Mouse (Mus musculus) kidney, embryonic 14.5 days (tissue): ENCODE data around the gene Il17re. TPM values are rescaled to one million over a fixed set of nuclear protein-coding genes. Genes with fewer than 3 reads are reported as not detected.
A peak's percentile ranks its signal among the peaks of the same experiment; 100 is the strongest.

ENCODE experiments used
- ATAC-seq: fragments of 200-750 bp; cut with Nextera tagmentation; 2 replicates; pipeline ENCODE4 v1.8.0; 2017; ENCODE audit warnings: moderate number of reproducible peaks, mild to moderate bottlenecking, moderate TSS enrichment, moderate library complexity; ENCODE audit not compliant: low FRiP score, low TSS enrichment
- H3K27ac ChIP-seq: fragments of 300-500 bp; sonication (generic); 2 replicates; pipeline ENCODE4 v1.5.1; 2014; ENCODE audit warnings: low read depth, mild to moderate bottlenecking, low read length, moderate library complexity, mixed read lengths
- H3K27me3 ChIP-seq: fragments of 300-500 bp; sonication (generic); 2 replicates; pipeline ENCODE4 v1.6.1; 2014; ENCODE audit warnings: mild to moderate bottlenecking, low read length; ENCODE audit not compliant: control insufficient read depth, insufficient read depth
- H3K36me3 ChIP-seq: fragments of 300-500 bp; sonication (generic); 2 replicates; pipeline ENCODE4 v1.6.1; 2014; ENCODE audit warnings: low read length, mixed read lengths; ENCODE audit not compliant: control insufficient read depth, insufficient read depth
- H3K4me1 ChIP-seq: fragments of 300-500 bp; sonication (generic); 2 replicates; pipeline ENCODE4 v1.6.1; 2014; ENCODE audit warnings: low read length, mixed read lengths; ENCODE audit not compliant: control insufficient read depth, insufficient read depth
- H3K4me2 ChIP-seq: fragments of 300-500 bp; sonication (generic); replicated peaks from 2 replicates; pipeline ENCODE4 v1.6.1; 2014; ENCODE audit warnings: low read depth, mild to moderate bottlenecking, low read length
- H3K4me3 ChIP-seq: fragments of 300-500 bp; sonication (generic); 2 replicates; pipeline ENCODE4 v1.5.1; 2014; ENCODE audit warnings: mild to moderate bottlenecking, low read length
- H3K9ac ChIP-seq: fragments of 300-500 bp; sonication (generic); 2 replicates; pipeline ENCODE4 v1.6.1; 2014; ENCODE audit warnings: low read depth, mild to moderate bottlenecking, low read length, moderate library complexity
- H3K9me3 ChIP-seq: fragments of 300-500 bp; sonication (generic); 2 replicates; pipeline ENCODE4 v1.6.1; 2016; ENCODE audit warnings: low read length; ENCODE audit not compliant: control insufficient read depth
- WGBS: fragments of 180-500 bp; shearing (Covaris S2); extraction: QIAGEN DNeasy Blood & Tissue Kit; methylation state at CpG from one replicate; pipeline ENCODE4 v1.1.7; 2014; 5-methylcytosine and 5-hydroxymethylcytosine counted together
- polyA plus RNA-seq: library from polyadenylated mRNA; unstranded; fragments of >200 nt; fragmentation: Nextera tagmentation; extraction: Ambion mirVana; gene quantifications from 2 replicates; pipeline ENCODE4 v1.2.1, GENCODE M21; 2014

Gene Il17re
- polyA plus RNA-seq, 1 experiment from 2014 or later: 6.1 TPM

GRCm38 (mm10) chr6:113455007-113455406 is 3.3 kb upstream of the Il17re start:
- Histone ChIP-seq H3K27me3 (no peaks in the 10 kb centered on the region), H3K4me3 (no peak overlapping the region), H3K9ac (no peak overlapping the region), H3K4me1 (no peaks in the 10 kb centered on the region), H3K27ac (no peak overlapping the region), H3K4me2 (no peak overlapping the region), H3K36me3 (no peaks in the 10 kb centered on the region), H3K9me3 (no peaks in the 10 kb centered on the region)
- WGBS: 48% methylated on average over 5 of the region's 5 CpGs
- no peak for ATAC-seq

- Histone ChIP-seq H3K36me3 (no peaks in the 10 kb centered on the region), H3K4me1 (no peaks in the 10 kb centered on the region), H3K27ac (no peak overlapping the region), H3K4me2 (peak overlapping the region; percentile 0; the same call in 1 of the 2 replicates), H3K4me3 (no peak overlapping the region), H3K9ac (no peak overlapping the region), H3K27me3 (no peaks in the 10 kb centered on the region), H3K9me3 (no peaks in the 10 kb centered on the region)
- ATAC-seq: peak; percentile 77
- 54% methylated on average over 10 of the region's 10 CpGs for WGBS
Measured at GRCm38 (mm10) chr6:113458635-113459034, 351 bp downstream of the Il17re start.

GRCm38 (mm10) chr6:113464040-113464439 is 5.8 kb downstream of the Il17re start:
- 0 out of 2 replicates have a peak, but pooled peaks cover 3% of the 10 kb centered on the region for H3K4me1 ChIP-seq
- H3K9me3 ChIP-seq: no peaks in the 10 kb centered on the region
- H3K4me3 ChIP-seq: no peak overlapping the region
- no peak overlapping the region for H3K4me2 ChIP-seq
- H3K27me3 ChIP-seq: no peaks in the 10 kb centered on the region
- no peak overlapping the region for H3K27ac ChIP-seq
- no peak for ATAC-seq
- H3K9ac ChIP-seq: no peak overlapping the region
- no peaks in the 10 kb centered on the region for H3K36me3 ChIP-seq
- 77% methylated on average over 7 of the region's 7 CpGs for WGBS

DNA sequence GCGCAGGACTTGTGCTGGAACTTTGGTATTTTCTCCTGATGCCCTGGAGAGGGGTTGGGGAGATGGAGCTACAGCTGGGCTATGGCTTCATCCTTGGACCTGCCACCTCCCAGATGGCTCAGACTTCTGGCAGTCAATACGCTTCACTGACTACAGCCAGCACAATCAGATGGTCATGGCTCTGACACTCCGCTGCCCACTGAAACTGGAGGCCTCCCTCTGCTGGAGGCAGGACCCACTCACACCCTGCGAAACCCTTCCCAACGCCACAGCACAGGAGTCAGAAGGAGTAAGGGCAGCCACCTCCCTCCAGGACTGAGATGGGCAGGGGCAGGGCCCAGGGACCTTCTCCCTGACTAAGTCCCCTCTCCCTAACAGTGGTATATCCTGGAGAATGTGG is 7.3 kb downstream of the Il17re start:
- no peak overlapping the region for H3K4me3 ChIP-seq
- no peak overlapping the region for H3K27ac ChIP-seq
- H3K9ac ChIP-seq: no peak overlapping the region
- H3K27me3 ChIP-seq: peaks cover 8% of the 10 kb centered on the region; the same call in 1 of the 2 replicates
- H3K4me2 ChIP-seq: no peak overlapping the region
- WGBS: 31% methylated on average over 5 of the region's 5 CpGs
- H3K9me3 ChIP-seq: no peaks in the 10 kb centered on the region
- peak; percentile 55 for ATAC-seq
- no peaks in the 10 kb centered on the region for H3K36me3 ChIP-seq
- peaks cover 9% of the 10 kb centered on the region; the same call in 1 of the 2 replicates for H3K4me1 ChIP-seq

GRCm38 (mm10) chr6:113468512-113468911 is 10.2 kb downstream of the Il17re start:
- WGBS: 75% methylated on average over 3 of the region's 3 CpGs
- peaks cover 20% of the 10 kb centered on the region; the same call in 1 of the 2 replicates for H3K4me1 ChIP-seq
- H3K27me3 ChIP-seq: peaks cover 8% of the 10 kb centered on the region; the same call in 1 of the 2 replicates
- H3K27ac ChIP-seq: no peak overlapping the region
- no peak overlapping the region for H3K9ac ChIP-seq
- no peak overlapping the region for H3K4me2 ChIP-seq
- no peak overlapping the region for H3K4me3 ChIP-seq
- H3K9me3 ChIP-seq: no peaks in the 10 kb centered on the region
- ATAC-seq: no peak
- no peaks in the 10 kb centered on the region for H3K36me3 ChIP-seq

GRCm38 (mm10) chr6:113469021-113469420 is 10.7 kb downstream of the Il17re start:
- peak overlapping the region; percentile 28; the same call in 1 of the 2 replicates for H3K9ac ChIP-seq
- H3K9me3 ChIP-seq: no peaks in the 10 kb centered on the region
- H3K4me2 ChIP-seq: peak overlapping the region; percentile 67
- WGBS: 7% methylated on average over 9 of the region's 9 CpGs
- H3K27ac ChIP-seq: no peak overlapping the region
- H3K27me3 ChIP-seq: peaks cover 8% of the 10 kb centered on the region; the same call in 1 of the 2 replicates
- H3K4me3 ChIP-seq: peak overlapping the region; percentile 36
- H3K36me3 ChIP-seq: no peaks in the 10 kb centered on the region
- H3K4me1 ChIP-seq: peaks cover 20% of the 10 kb centered on the region; the same call in 1 of the 2 replicates
- peak; percentile 68 for ATAC-seq

DNA sequence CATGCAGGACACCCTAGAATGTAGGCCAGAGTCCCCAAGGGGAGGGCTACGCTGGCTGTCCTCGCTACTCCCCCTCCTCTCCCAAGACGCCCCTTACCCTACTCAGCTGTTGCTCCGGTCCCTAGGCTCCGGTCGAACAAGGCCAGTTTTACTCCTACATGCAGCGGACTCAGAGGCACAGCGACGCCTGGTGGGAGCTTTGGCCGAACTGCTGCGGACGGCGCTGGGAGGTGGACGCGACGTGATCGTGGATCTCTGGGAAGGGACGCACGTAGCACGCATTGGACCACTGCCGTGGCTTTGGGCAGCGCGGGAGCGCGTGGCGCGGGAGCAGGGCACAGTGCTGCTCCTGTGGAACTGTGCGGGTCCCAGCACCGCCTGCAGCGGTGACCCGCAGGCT is 11.1 kb downstream of the Il17re start:
- H3K4me1 ChIP-seq: peaks cover 20% of the 10 kb centered on the region; the same call in 1 of the 2 replicates
- H3K4me3 ChIP-seq: peak overlapping the region; percentile 36
- WGBS: 1% methylated on average over 31 of the region's 31 CpGs
- H3K27ac ChIP-seq: no peak overlapping the region
- H3K27me3 ChIP-seq: peaks cover 8% of the 10 kb centered on the region; the same call in 1 of the 2 replicates
- peak overlapping the region; percentile 36; the same call in 1 of the 2 replicates for H3K9ac ChIP-seq
- ATAC-seq: peak; percentile 63
- H3K4me2 ChIP-seq: peak overlapping the region; percentile 67
- no peaks in the 10 kb centered on the region for H3K36me3 ChIP-seq
- no peaks in the 10 kb centered on the region for H3K9me3 ChIP-seq

- no peak within 1 kb of the TSS for H3K27ac ChIP-seq
Measured at GRCm38 (mm10) chr6:113471297-113471936, 13.1 kb downstream of the Il17re start, which contains the start of gene Il17rc. TSS of gene Il17rc (plus strand) at chr6:113471427.

DNA sequence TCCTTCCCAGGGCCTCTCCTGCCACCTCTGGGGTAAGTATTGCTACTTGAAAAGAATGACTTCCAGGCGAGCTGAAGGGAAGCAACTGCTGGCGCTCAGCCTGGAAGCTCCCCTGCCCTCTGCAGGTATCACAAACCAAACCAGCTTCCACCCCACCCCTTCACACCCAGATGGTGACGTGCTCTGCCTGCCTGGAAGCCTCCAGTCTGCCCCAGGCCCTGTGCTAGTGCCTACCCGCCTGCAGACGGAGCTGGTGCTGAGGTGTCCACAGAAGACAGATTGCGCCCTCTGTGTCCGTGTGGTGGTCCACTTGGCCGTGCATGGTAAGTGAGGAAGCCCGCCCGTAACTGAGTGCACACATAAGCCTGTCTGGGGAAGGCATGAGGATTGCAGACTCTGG is 13.8 kb downstream of the Il17re start:
- Histone ChIP-seq H3K4me3 (no peak overlapping the region), H3K27ac (no peak overlapping the region), H3K9me3 (no peaks in the 10 kb centered on the region), H3K36me3 (no peaks in the 10 kb centered on the region), H3K4me1 (peaks cover 20% of the 10 kb centered on the region; the same call in 1 of the 2 replicates), H3K4me2 (no peak overlapping the region), H3K9ac (no peak overlapping the region), H3K27me3 (peaks cover 8% of the 10 kb centered on the region; the same call in 1 of the 2 replicates)
- whole genome bisulfite sequencing: 63% methylated on average over 10 of the region's 10 CpGs
- ATAC-seq: no peak

More at GRCm38 (mm10) chr6:113471297-113471936, 13.1 kb downstream of the Il17re start, which contains the start of gene Il17rc:
- Histone ChIP-seq H3K9ac (peak within 1 kb of the TSS; percentile 47), H3K4me3 (peak within 1 kb of the TSS; percentile 21; the same call in 1 of the 2 replicates), H3K4me1 (peaks cover 20% of the 10 kb centered on the region; the same call in 1 of the 2 replicates), H3K36me3 (no peaks in the 10 kb centered on the region), H3K4me2 (peak within 1 kb of the TSS; percentile 42), H3K27me3 (peaks cover 8% of the 10 kb centered on the region; the same call in 1 of the 2 replicates), H3K9me3 (no peaks in the 10 kb centered on the region)
- WGBS: 14% methylated on average over 12 of the region's 12 CpGs
- peak; percentile 48; the same call in 1 of the 2 replicates for ATAC-seq
